Mouse (Mus musculus): ENCODE measurements around the gene Tenm2. TPM values are rescaled to one million over a fixed set of nuclear protein-coding genes. Genes with fewer than 3 reads are reported as not detected.

Gene Tenm2
- polyA plus RNA-seq, 1 experiment from 2014 or later, result 30.2 TPM

DNA sequence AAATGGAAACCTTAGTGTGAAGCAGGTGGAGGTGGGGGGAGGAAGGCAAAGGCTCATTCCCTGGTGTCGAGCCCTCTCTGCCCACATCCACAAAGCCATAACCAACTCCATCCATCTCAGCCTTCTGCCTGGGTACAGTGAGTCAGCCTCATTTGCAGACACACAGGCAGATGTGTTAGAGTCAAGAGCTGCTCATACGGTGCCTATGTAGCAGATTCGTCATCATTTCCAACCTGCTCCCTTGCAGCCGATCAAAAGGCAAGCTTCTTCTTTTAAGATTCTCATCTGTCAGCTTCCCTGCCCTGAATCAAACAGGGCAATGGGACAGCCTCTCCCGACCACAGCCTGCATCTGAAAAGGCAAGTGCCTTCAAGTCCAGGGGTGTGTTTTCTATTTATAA is 979.0 kb downstream of the Tenm2 start:
- Histone ChIP-seq H3K27me3 (ENCODE audit: control insufficient read depth, insufficient read depth, low read length) (no peaks in the 10 kb centered on the region), H3K4me2 (replicated peaks) (no peak overlapping the region), H3K9me3 (ENCODE audit: control insufficient read depth, low read length) (peaks cover 6% of the 10 kb centered on the region; the same call in 1 of the 2 replicates), H3K4me1 (replicated peaks; ENCODE audit: control insufficient read depth, insufficient read depth, low read length) (no peaks in the 10 kb centered on the region), H3K36me3 (replicated peaks; ENCODE audit: control insufficient read depth, insufficient read depth) (no peaks in the 10 kb centered on the region), H3K9ac (no peak overlapping the region), H3K27ac (no peak overlapping the region), H3K4me3 (replicated peaks; ENCODE audit: low read length) (no peak overlapping the region)
- 63% methylated on average over 5 of the region's 5 CpGs for WGBS
- DNase-seq (ENCODE audit: low spot score) (no peak), ATAC-seq (ENCODE audit: low FRiP score) (no peak)

DNA sequence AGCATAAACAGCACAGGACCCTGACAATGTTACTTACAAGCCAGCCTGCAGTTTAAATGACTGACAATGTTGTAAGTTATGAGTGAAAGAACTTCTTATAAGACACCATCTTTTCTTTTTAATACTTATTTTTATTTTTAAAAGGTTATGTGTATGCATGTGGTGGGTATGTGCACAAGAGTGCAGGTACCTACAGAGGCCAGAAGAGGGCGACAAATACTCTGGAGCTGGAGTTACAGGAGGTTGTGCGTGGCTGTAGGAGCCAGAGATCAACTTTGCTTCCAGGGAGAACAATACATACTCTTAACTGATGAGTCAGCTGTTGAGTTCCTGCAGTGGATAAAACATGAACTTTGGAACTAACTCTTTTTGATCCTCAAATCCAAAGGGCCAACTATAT is 981.7 kb downstream of the Tenm2 start:
- H3K27ac ChIP-seq, result no peak overlapping the region
- 94% methylated on average over 2 of the region's 2 CpGs for WGBS
- no peak overlapping the region for H3K9ac ChIP-seq
- H3K36me3 ChIP-seq (replicated peaks; ENCODE audit: control insufficient read depth, insufficient read depth), result no peaks in the 10 kb centered on the region
- no peak overlapping the region for H3K4me3 ChIP-seq (replicated peaks; ENCODE audit: low read length)
- H3K27me3 ChIP-seq (ENCODE audit: control insufficient read depth, insufficient read depth, low read length), result no peaks in the 10 kb centered on the region
- no peaks in the 10 kb centered on the region for H3K4me1 ChIP-seq (replicated peaks; ENCODE audit: control insufficient read depth, insufficient read depth, low read length)
- DNase-seq (ENCODE audit: low spot score), result no peak
- peaks cover 6% of the 10 kb centered on the region; the same call in 1 of the 2 replicates for H3K9me3 ChIP-seq (ENCODE audit: control insufficient read depth, low read length)
- no peak overlapping the region for H3K4me2 ChIP-seq (replicated peaks)
- no peak for ATAC-seq (ENCODE audit: low FRiP score)

DNA sequence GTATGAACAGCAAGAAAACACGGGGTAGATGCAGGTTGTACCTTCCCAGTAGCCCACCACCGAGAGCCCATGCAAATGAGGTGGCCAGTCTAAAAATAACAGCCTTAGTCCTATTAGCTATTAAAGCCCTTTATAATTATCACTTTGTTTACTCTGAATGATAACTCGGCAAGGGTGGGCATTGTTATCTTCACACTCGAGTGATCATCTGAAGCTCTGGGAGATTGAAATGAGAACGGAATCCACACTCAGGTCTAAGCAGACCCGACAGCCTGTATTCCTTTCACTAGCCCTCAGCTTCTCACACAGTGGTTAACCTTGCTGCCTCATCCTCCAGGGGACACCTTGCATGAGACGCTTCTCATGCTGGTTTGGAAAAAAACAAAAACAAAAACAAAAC is 985.7 kb downstream of the Tenm2 start:
- H3K27me3 ChIP-seq (ENCODE audit: control insufficient read depth, insufficient read depth, low read length), result no peaks in the 10 kb centered on the region
- H3K36me3 ChIP-seq (replicated peaks; ENCODE audit: control insufficient read depth, insufficient read depth), result no peaks in the 10 kb centered on the region
- WGBS, result 31% methylated on average over 7 of the region's 7 CpGs

DNA sequence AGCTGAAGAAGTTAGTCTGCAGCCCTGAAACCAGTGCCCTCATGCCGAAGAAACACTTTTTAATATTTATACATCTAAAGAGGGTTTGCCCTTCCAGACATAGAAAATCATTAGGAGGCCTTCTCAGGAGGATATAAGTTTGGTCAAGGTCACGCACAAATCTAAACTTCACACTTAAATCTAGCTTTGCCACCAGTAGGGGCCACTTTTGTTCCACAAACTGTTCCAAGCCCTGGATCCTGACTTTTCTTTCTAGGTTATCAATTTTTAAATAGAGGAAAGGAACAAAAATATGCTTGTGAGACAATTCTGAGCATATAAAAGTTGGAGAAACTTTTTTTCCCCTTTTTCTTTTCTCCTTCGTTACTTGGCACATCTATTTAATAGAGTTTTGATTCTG is 989.6 kb downstream of the Tenm2 start:
- Histone ChIP-seq H3K4me2 (replicated peaks) (no peak overlapping the region), H3K36me3 (replicated peaks; ENCODE audit: control insufficient read depth, insufficient read depth) (no peaks in the 10 kb centered on the region), H3K27ac (no peak overlapping the region), H3K4me3 (replicated peaks; ENCODE audit: low read length) (no peak overlapping the region), H3K9ac (no peak overlapping the region), H3K27me3 (ENCODE audit: control insufficient read depth, insufficient read depth, low read length) (no peaks in the 10 kb centered on the region), H3K4me1 (replicated peaks; ENCODE audit: control insufficient read depth, insufficient read depth, low read length) (peaks cover 28% of the 10 kb centered on the region), H3K9me3 (ENCODE audit: control insufficient read depth, low read length) (no peaks in the 10 kb centered on the region)
- whole genome bisulfite sequencing, result 83% methylated on average over 3 of the region's 3 CpGs
- no peak for DNase-seq (ENCODE audit: low spot score)
- no peak for ATAC-seq (ENCODE audit: low FRiP score)

More for the DNA sequence above, 985.7 kb downstream of the Tenm2 start:
- Histone ChIP-seq H3K4me3 (replicated peaks; ENCODE audit: low read length) (no peak overlapping the region), H3K4me1 (replicated peaks; ENCODE audit: control insufficient read depth, insufficient read depth, low read length) (0 out of 2 replicates have a peak, but pooled peaks cover 1% of the 10 kb centered on the region), H3K9me3 (ENCODE audit: control insufficient read depth, low read length) (peaks cover 6% of the 10 kb centered on the region; the same call in 1 of the 2 replicates), H3K4me2 (replicated peaks) (no peak overlapping the region), H3K9ac (no peak overlapping the region), H3K27ac (no peak overlapping the region)
- DNase-seq (ENCODE audit: low spot score) (no peak), ATAC-seq (ENCODE audit: low FRiP score) (no peak)

DNA sequence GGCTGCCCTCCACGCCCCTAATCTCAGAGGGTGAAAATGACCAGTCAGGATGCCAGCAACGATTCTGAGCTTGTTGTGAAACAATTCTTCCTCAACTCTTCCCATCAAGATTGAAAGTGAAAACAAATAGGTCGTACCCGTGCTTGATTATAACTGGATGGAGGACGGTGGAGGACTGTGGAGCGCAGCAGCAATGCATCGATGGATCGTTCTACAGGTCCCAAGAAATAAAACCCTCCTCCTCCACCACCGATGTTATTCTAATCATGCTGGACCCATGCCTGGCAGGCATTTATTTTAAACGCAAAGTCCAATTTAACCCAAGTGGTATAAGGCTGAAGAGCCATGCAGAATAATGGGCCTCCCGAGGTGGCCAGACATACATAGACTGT is 991.3 kb downstream of the Tenm2 start:
- no peak for ATAC-seq (ENCODE audit: low FRiP score)
- no peak overlapping the region for H3K9ac ChIP-seq
- DNase-seq (ENCODE audit: low spot score), result no peak
- WGBS, result 87% methylated on average over 11 of the region's 11 CpGs
- no peaks in the 10 kb centered on the region for H3K27me3 ChIP-seq (ENCODE audit: control insufficient read depth, insufficient read depth, low read length)
- H3K27ac ChIP-seq, result peak overlapping the region; percentile 62
- peaks cover 28% of the 10 kb centered on the region for H3K4me1 ChIP-seq (replicated peaks; ENCODE audit: control insufficient read depth, insufficient read depth, low read length)
- no peak overlapping the region for H3K4me2 ChIP-seq (replicated peaks)
- H3K36me3 ChIP-seq (replicated peaks; ENCODE audit: control insufficient read depth, insufficient read depth), result no peaks in the 10 kb centered on the region
- H3K4me3 ChIP-seq (replicated peaks; ENCODE audit: low read length), result no peak overlapping the region
- no peaks in the 10 kb centered on the region for H3K9me3 ChIP-seq (ENCODE audit: control insufficient read depth, low read length)

DNA sequence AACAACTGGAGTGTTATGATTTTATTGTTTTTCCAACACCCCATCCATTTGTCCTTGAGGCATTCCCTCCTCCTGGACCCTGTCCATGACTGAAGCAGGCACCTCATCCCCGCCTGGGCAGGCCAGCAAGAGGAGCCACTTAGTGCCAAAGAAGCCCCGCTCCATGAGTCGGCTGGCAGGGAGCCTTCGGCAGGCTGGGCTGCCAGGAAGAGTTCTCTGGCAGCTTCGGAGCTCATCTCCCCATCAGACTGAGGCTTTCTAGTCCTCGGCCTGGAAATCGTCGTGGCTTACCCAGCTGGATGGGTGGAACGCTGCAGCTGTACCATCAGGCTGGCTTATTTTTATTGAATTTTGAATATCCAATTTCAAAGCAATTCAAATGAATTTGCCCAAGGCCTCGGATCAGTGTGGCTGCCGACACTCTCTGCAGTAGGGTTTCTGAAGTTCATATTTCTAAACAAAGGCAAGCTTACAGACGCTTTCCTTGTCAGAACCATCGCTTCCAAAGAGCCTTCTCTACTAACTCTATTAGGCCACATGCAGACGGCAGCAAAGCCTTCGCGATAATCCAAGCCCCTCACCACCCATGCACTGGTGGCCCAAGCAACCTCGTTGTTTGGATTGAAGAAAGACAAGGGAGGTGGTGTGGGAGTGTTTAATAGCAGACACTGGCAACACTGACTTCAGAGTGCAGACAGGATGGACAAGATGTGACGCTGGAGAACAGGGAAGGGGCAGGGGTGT is 991.8 kb downstream of the Tenm2 start:
- Histone ChIP-seq H3K9ac (no peak overlapping the region), H3K4me3 (replicated peaks; ENCODE audit: low read length) (no peak overlapping the region), H3K9me3 (ENCODE audit: control insufficient read depth, low read length) (no peaks in the 10 kb centered on the region), H3K4me2 (replicated peaks) (no peak overlapping the region), H3K4me1 (replicated peaks; ENCODE audit: control insufficient read depth, insufficient read depth, low read length) (peaks cover 28% of the 10 kb centered on the region), H3K27me3 (ENCODE audit: control insufficient read depth, insufficient read depth, low read length) (no peaks in the 10 kb centered on the region), H3K27ac (peak overlapping the region; percentile 62), H3K36me3 (replicated peaks; ENCODE audit: control insufficient read depth, insufficient read depth) (no peaks in the 10 kb centered on the region)
- DNase-seq (ENCODE audit: low spot score) (peak; percentile 61), ATAC-seq (ENCODE audit: low FRiP score) (peak; percentile 79; the same call in 1 of the 2 replicates)
- WGBS, result 54% methylated on average over 18 of the region's 18 CpGs

DNA sequence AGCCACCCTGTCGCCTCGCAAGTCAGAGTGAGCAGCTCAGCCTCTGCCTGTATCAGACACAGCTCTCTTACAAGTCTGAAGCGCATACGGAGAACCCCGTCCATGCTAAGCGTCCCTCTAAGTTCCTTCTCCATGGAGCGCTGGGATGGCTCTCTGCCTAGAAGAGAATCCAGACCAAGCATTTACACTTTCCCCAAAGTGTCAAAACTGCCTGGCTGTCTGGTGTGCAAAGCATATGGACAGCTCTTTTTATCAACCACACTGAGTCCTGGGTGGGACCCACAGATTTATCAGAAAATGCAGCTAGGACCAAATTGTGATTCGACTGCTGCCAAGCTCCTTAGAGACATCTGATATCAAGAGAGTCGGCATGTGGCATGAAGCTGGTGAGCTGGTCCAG is 996.9 kb downstream of the Tenm2 start:
- peaks cover 16% of the 10 kb centered on the region for H3K4me1 ChIP-seq (replicated peaks; ENCODE audit: control insufficient read depth, insufficient read depth, low read length)
- H3K9me3 ChIP-seq (ENCODE audit: control insufficient read depth, low read length), result no peaks in the 10 kb centered on the region
- 91% methylated on average over 9 of the region's 9 CpGs for WGBS
- no peak overlapping the region for H3K4me3 ChIP-seq (replicated peaks; ENCODE audit: low read length)
- no peak overlapping the region for H3K27ac ChIP-seq
- H3K9ac ChIP-seq, result no peak overlapping the region
- DNase-seq (ENCODE audit: low spot score), result no peak
- H3K36me3 ChIP-seq (replicated peaks; ENCODE audit: control insufficient read depth, insufficient read depth), result no peaks in the 10 kb centered on the region
- H3K27me3 ChIP-seq (ENCODE audit: control insufficient read depth, insufficient read depth, low read length), result no peaks in the 10 kb centered on the region
- no peak for ATAC-seq (ENCODE audit: low FRiP score)
- H3K4me2 ChIP-seq (replicated peaks), result no peak overlapping the region

DNA sequence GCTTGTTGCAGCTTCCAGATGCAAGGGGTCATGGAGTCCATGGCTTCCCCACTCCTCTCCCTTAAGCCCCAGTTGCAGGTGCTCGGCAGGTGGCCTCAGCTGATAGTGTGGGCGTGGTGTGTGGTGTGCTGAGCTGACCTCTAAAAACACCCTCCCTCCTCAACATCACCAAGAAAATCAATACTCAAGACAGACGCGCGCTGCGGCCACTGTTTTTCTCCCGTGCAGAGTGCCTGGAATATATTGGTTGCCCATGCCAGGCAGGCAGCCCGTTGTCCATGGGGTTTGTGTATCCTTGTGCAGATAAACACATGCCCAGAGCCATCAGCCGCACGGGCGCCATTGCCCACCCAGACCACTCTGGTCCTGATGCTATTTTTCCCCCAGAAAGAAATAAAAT is 1007.1 kb downstream of the Tenm2 start:
- H3K27me3 ChIP-seq (ENCODE audit: control insufficient read depth, insufficient read depth, low read length), result no peaks in the 10 kb centered on the region
- no peak for ATAC-seq (ENCODE audit: low FRiP score)
- H3K36me3 ChIP-seq (replicated peaks; ENCODE audit: control insufficient read depth, insufficient read depth), result no peaks in the 10 kb centered on the region
- H3K4me3 ChIP-seq (replicated peaks; ENCODE audit: low read length), result no peak overlapping the region
- no peak for DNase-seq (ENCODE audit: low spot score)
- H3K9me3 ChIP-seq (ENCODE audit: control insufficient read depth, low read length), result no peaks in the 10 kb centered on the region
- H3K9ac ChIP-seq, result no peak overlapping the region
- H3K27ac ChIP-seq, result no peak overlapping the region
- 76% methylated on average over 11 of the region's 11 CpGs for WGBS
- H3K4me2 ChIP-seq (replicated peaks), result no peak overlapping the region
- H3K4me1 ChIP-seq (replicated peaks; ENCODE audit: control insufficient read depth, insufficient read depth, low read length), result peaks cover 6% of the 10 kb centered on the region; the same call in 1 of the 2 replicates

DNA sequence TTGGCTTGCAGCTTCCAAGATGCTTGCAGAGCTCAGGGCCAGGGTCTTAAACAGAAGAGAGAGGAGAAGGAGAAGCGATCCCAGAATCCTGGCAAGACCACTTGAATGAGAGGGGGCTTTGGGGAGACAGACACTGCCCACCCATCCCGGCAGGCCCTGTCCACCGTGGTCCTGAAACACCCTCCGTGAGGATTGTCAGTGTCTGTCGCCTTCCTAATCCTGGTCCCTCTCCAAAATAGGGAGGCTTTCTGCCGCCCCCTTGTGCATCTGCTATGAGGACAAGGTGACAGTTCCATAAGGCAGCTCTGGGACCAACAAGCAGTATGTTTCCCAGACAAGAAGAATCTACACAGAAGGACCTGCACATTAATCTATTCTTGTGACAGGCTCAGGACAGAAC is 1007.6 kb downstream of the Tenm2 start:
- no peaks in the 10 kb centered on the region for H3K27me3 ChIP-seq (ENCODE audit: control insufficient read depth, insufficient read depth, low read length)
- no peak overlapping the region for H3K4me3 ChIP-seq (replicated peaks; ENCODE audit: low read length)
- no peak overlapping the region for H3K9ac ChIP-seq
- DNase-seq (ENCODE audit: low spot score) (no peak), ATAC-seq (ENCODE audit: low FRiP score) (no peak)
- no peak overlapping the region for H3K4me2 ChIP-seq (replicated peaks)
- no peaks in the 10 kb centered on the region for H3K36me3 ChIP-seq (replicated peaks; ENCODE audit: control insufficient read depth, insufficient read depth)
- WGBS, result 64% methylated on average over 6 of the region's 6 CpGs
- no peak overlapping the region for H3K27ac ChIP-seq
- peaks cover 6% of the 10 kb centered on the region; the same call in 1 of the 2 replicates for H3K4me1 ChIP-seq (replicated peaks; ENCODE audit: control insufficient read depth, insufficient read depth, low read length)
- H3K9me3 ChIP-seq (ENCODE audit: control insufficient read depth, low read length), result no peaks in the 10 kb centered on the region
